23 mouse cellular contexts compared by ENCODE assay signal in the genomic region with DNA sequence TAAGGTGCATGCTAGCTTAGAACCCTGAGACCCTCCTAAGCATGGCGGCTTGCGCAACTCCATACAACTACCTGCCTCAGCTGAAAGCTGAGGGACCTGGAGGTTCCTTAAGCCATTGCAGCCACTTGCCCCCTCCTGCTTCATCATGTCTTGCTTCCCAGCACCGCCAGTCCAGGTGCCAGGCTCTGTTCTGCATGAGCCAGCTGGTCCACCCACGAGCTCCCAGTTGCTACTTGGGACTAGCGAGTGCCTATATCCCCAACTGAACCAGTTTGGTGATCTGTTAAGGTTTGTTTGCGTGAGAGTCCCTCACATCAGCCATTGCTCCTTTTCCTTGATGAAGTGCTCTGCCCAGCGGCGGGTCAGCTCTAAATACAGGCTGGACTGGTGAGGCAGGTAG. TPM values are rescaled to one million over a fixed set of nuclear protein-coding genes. Genes with fewer than 3 reads are reported as not detected.
DNase-seq lines count a peak whose midpoint lies in the region; ATAC-seq lines count a peak whose summit lies in the region.
"Had no signal": no experiment of that assay in that cellular context is flagged by ENCODE, and none has a peak within 500 bp of the region (broad histone marks: within the 10 kb centered on the region; RNA-seq: fewer than 3 reads in every experiment).

No protein-coding gene starts in this region.

- DNase-seq in layer of hippocampus, adult 9-11 months: peak; percentile 65
- no peak for DNase-seq in layer of hippocampus, postnatal 36 days
- DNase-seq in right cerebral cortex, adult 2 months (ENCODE audit: low spot score in 2 of 2): peak; percentile 43 to 46
- no peak for DNase-seq in right cerebral cortex, postnatal 4 days
- DNase-seq in fat pad, adult 2 months (ENCODE audit: extremely low read depth, low read depth, low spot score): peak; percentile 47
- DNase-seq: adrenal gland, adult 8-10 months; adrenal gland, postnatal 25 days; cerebellum, adult 11 months; cerebellum, adult 2 months; cerebellum, adult 9-11 months; cerebellum, postnatal 25 days; gastrocnemius, postnatal 25 days; heart, adult 18-20 months; heart, postnatal 10 days; heart, postnatal 36 days had no signal

- no peak for ATAC-seq in erythroid progenitor cell, adult 5-6 weeks (replicated peaks; ENCODE audit: low FRiP score, poor library complexity, severe bottlenecking)
- ATAC-seq: activated CD4-positive, CD25-positive, alpha-beta regulatory T cell, adult 4 months; CD4-positive, CD25-positive, alpha-beta regulatory T cell, adult 4 months; forebrain, embryonic 13.5 days; forebrain, embryonic 16.5 days; hindbrain, embryonic 16.5 days had no signal

RNA-seq across cellular contexts. Expression of a gene that starts 5.3 kb away (rescaled TPM):
- total RNA-seq in layer of hippocampus, postnatal 36 days (2021): 10 to 100 TPM; 87.1 to 93.6 TPM
- 2.9 and 4.2 TPM in 2 replicates for total RNA-seq in erythroid progenitor cell, adult 5-6 weeks (2015; ENCODE audit: low replicate concordance)
- 1.2 TPM in 1 of 2 replicates, not detected in the other for total RNA-seq in erythroid progenitor cell, adult 5-6 weeks (2017; ENCODE audit: low replicate concordance)

RNA-seq across cellular contexts. Expression of a gene that starts 5.7 kb away (rescaled TPM):
- total RNA-seq in layer of hippocampus, postnatal 36 days (2021): 10 to 100 TPM; 50.6 to 52.1 TPM
- total RNA-seq in erythroid progenitor cell, adult 5-6 weeks (2015; ENCODE audit: low replicate concordance): not detected in 2 replicates
- total RNA-seq in erythroid progenitor cell, adult 5-6 weeks (2017; ENCODE audit: low replicate concordance): not detected in 2 replicates

RNA-seq across cellular contexts. Expression of a gene that starts 5.8 kb away (rescaled TPM):
- 10 to 100 TPM; 32.0 to 33.5 TPM for total RNA-seq in layer of hippocampus, postnatal 36 days (2021)
- total RNA-seq in erythroid progenitor cell, adult 5-6 weeks (2015; ENCODE audit: low replicate concordance): 4.2 and 46.1 TPM in 2 replicates
- 13.9 and 19.4 TPM in 2 replicates for total RNA-seq in erythroid progenitor cell, adult 5-6 weeks (2017; ENCODE audit: low replicate concordance)

RNA-seq across cellular contexts. Expression of a gene that starts 24.4 kb away (rescaled TPM):
- total RNA-seq in layer of hippocampus, postnatal 36 days (2021): 10 to 100 TPM; 35.0 to 40.9 TPM
- total RNA-seq in erythroid progenitor cell, adult 5-6 weeks (2015; ENCODE audit: low replicate concordance): not detected in 2 replicates
- 0.13 TPM in 1 of 2 replicates, not detected in the other for total RNA-seq in erythroid progenitor cell, adult 5-6 weeks (2017; ENCODE audit: low replicate concordance)
- total RNA-seq: common myeloid progenitor, adult 5-6 weeks; gastrocnemius, adult 8-10 months; gastrocnemius, postnatal 25 days; heart, adult 18-20 months; heart, postnatal 10 days; heart, postnatal 36 days had no signal

RNA-seq across cellular contexts. Expression of a gene that starts 54.4 kb away (rescaled TPM):
- 10 to 100 TPM; 25.1 to 29.6 TPM for total RNA-seq in layer of hippocampus, postnatal 36 days (2021)
- total RNA-seq in erythroid progenitor cell, adult 5-6 weeks (2015; ENCODE audit: low replicate concordance): 8.6 and 21.4 TPM in 2 replicates
- 7.0 and 25.2 TPM in 2 replicates for total RNA-seq in erythroid progenitor cell, adult 5-6 weeks (2017; ENCODE audit: low replicate concordance)

Comparison
In these comparisons a context has a peak if more than half of its experiments do, and no peak if none do; other contexts are left out.
1. DNase-seq: peak in layer of hippocampus, adult 9-11 months (single experiment), right cerebral cortex, adult 2 months (2 of 2) and fat pad, adult 2 months (single experiment); none in layer of hippocampus, postnatal 36 days (0 of 2) and right cerebral cortex, postnatal 4 days (single experiment).
2. RNA of a gene that starts 5.3 kb away (total RNA-seq): 87.1 to 93.6 TPM in layer of hippocampus, postnatal 36 days; 1.2 to 4.2 TPM in erythroid progenitor cell, adult 5-6 weeks; every median in the first group is over 10 times any median in the second.
3. RNA of a gene that starts 5.7 kb away (total RNA-seq): 50.6 to 52.1 TPM in layer of hippocampus, postnatal 36 days; not detected in erythroid progenitor cell, adult 5-6 weeks; every median in the first group is over 10 times any median in the second.